Comparison of ENCODE assay signal across 14 mouse cellular contexts in genomic region chr1:180458680-180459079, GRCm38 (mm10). TPM values are rescaled to one million over a fixed set of nuclear protein-coding genes. Genes with fewer than 3 reads are reported as not detected.
A peak's percentile ranks its signal among the peaks of the same experiment; 100 is the strongest.
DNase-seq lines count a peak whose midpoint lies in the region; ATAC-seq and TF ChIP-seq lines count a peak whose summit lies in the region.
"Had no signal": no experiment of that assay in that cellular context is flagged by ENCODE, and none has a peak within 500 bp of the region (broad histone marks: within the 10 kb centered on the region; RNA-seq: fewer than 3 reads in every experiment).

No protein-coding gene starts in this region.

- TF ChIP-seq CTCF in hindbrain, postnatal 0 days (IDR thresholded peaks at IDR 0.05; ENCODE audit: low read depth), result no peak

- 0 out of 2 replicates have a peak overlapping the region, but pooled peaks have one; percentile 27 for H3K9ac ChIP-seq in embryonic facial prominence, embryonic 13.5 days
- H3K9ac ChIP-seq in hindbrain, postnatal 0 days (replicated peaks; ENCODE audit: low read length), result no peak overlapping the region
- H3K9ac ChIP-seq in hindbrain, embryonic 13.5 days, result no peak overlapping the region
- H3K9ac ChIP-seq: forebrain, embryonic 13.5 days; heart, embryonic 15.5 days had no signal

- H3K4me2 ChIP-seq in embryonic facial prominence, embryonic 13.5 days, result peak overlapping the region; percentile 29; the same call in 1 of the 2 replicates
- H3K4me2 ChIP-seq in hindbrain, postnatal 0 days (ENCODE audit: low read depth, low read length), result 0 out of 2 replicates have a peak overlapping the region, but pooled peaks have one; percentile 5
- no peak overlapping the region for H3K4me2 ChIP-seq in hindbrain, embryonic 13.5 days
- H3K4me2 ChIP-seq: forebrain, embryonic 13.5 days; heart, embryonic 15.5 days had no signal

- H3K27ac ChIP-seq in embryonic facial prominence, embryonic 13.5 days, result no peak overlapping the region
- no peak overlapping the region for H3K27ac ChIP-seq in embryonic facial prominence, embryonic 10.5 days (replicated peaks)
- H3K27ac ChIP-seq in hindbrain, postnatal 0 days, result peak overlapping the region; percentile 60; the same call in 1 of the 2 replicates
- no peak overlapping the region for H3K27ac ChIP-seq in hindbrain, embryonic 13.5 days
- H3K27ac ChIP-seq: forebrain, embryonic 13.5 days; heart, embryonic 15.5 days; left cerebral cortex, adult 2 months had no signal

- H3K27me3 ChIP-seq in embryonic facial prominence, embryonic 13.5 days, result peaks cover 3% of the 10 kb centered on the region; the same call in 1 of the 2 replicates
- no peaks in the 10 kb centered on the region for H3K27me3 ChIP-seq in embryonic facial prominence, embryonic 10.5 days (replicated peaks; ENCODE audit: low read depth, poor library complexity, severe bottlenecking)
- H3K27me3 ChIP-seq in hindbrain, postnatal 0 days (ENCODE audit: insufficient read depth, low read length), result no peaks in the 10 kb centered on the region
- 0 out of 2 replicates have a peak, but pooled peaks cover under 1% of the 10 kb centered on the region for H3K27me3 ChIP-seq in hindbrain, embryonic 13.5 days
- H3K27me3 ChIP-seq: forebrain, embryonic 13.5 days had no signal

- H3K4me3 ChIP-seq in embryonic facial prominence, embryonic 13.5 days, result no peak overlapping the region
- H3K4me3 ChIP-seq in embryonic facial prominence, embryonic 10.5 days, result no peak overlapping the region
- no peak overlapping the region for H3K4me3 ChIP-seq in hindbrain, postnatal 0 days (ENCODE audit: low read length)
- H3K4me3 ChIP-seq in hindbrain, embryonic 13.5 days, result no peak overlapping the region
- H3K4me3 ChIP-seq: forebrain, embryonic 13.5 days; heart, embryonic 15.5 days; left cerebral cortex, adult 2 months had no signal

- no peaks in the 10 kb centered on the region for H3K9me3 ChIP-seq in embryonic facial prominence, embryonic 13.5 days
- H3K9me3 ChIP-seq in embryonic facial prominence, embryonic 10.5 days, result no peaks in the 10 kb centered on the region
- H3K9me3 ChIP-seq in hindbrain, postnatal 0 days (ENCODE audit: low read length), result no peaks in the 10 kb centered on the region
- H3K9me3 ChIP-seq in hindbrain, embryonic 13.5 days, result no peaks in the 10 kb centered on the region
- H3K9me3 ChIP-seq: forebrain, embryonic 13.5 days; heart, embryonic 15.5 days had no signal

- no peak for DNase-seq in embryonic facial prominence, embryonic 10.5 days (ENCODE audit: low spot score)
- DNase-seq in hindbrain, postnatal 0 days (ENCODE audit: low spot score), result peak; percentile 55
- peak; percentile 29 for DNase-seq in ovary, adult 18-20 months (ENCODE audit: low spot score)
- no peak for DNase-seq in ovary, postnatal 10 days (ENCODE audit: low spot score)
- DNase-seq in B cell, adult 2 months, result no peak
- DNase-seq in retina, postnatal 1 day, result no peak
- DNase-seq: right cerebral cortex, postnatal 4 days; thymus, postnatal 14 days had no signal

- ATAC-seq in embryonic facial prominence, embryonic 13.5 days (ENCODE audit: insufficient number of reproducible peaks, insufficient read depth, low FRiP score, low TSS enrichment, low read depth), result no peak
- peak; percentile 79; the same call in 1 of the 2 replicates for ATAC-seq in hindbrain, postnatal 0 days
- no peak for ATAC-seq in hindbrain, embryonic 13.5 days (ENCODE audit: low FRiP score)
- ATAC-seq: forebrain, embryonic 13.5 days; intestine, postnatal 0 days had no signal

- no peaks in the 10 kb centered on the region for H3K36me3 ChIP-seq in embryonic facial prominence, embryonic 13.5 days
- H3K36me3 ChIP-seq in embryonic facial prominence, embryonic 10.5 days (replicated peaks), result no peaks in the 10 kb centered on the region
- no peaks in the 10 kb centered on the region for H3K36me3 ChIP-seq in hindbrain, postnatal 0 days (ENCODE audit: insufficient read depth, low read length)
- H3K36me3 ChIP-seq in hindbrain, embryonic 13.5 days, result no peaks in the 10 kb centered on the region
- H3K36me3 ChIP-seq: heart, embryonic 15.5 days had no signal

- 67% methylated on average over 3 of the region's 3 CpGs for WGBS in embryonic facial prominence, embryonic 13.5 days
- WGBS in embryonic facial prominence, embryonic 10.5 days, result 62% methylated on average over 3 of the region's 3 CpGs
- WGBS in hindbrain, postnatal 0 days, result 39% methylated on average over 3 of the region's 3 CpGs
- 65% methylated on average over 3 of the region's 3 CpGs for WGBS in hindbrain, embryonic 13.5 days

- peaks cover 33% of the 10 kb centered on the region for H3K4me1 ChIP-seq in embryonic facial prominence, embryonic 13.5 days
- peaks cover 37% of the 10 kb centered on the region for H3K4me1 ChIP-seq in embryonic facial prominence, embryonic 10.5 days
- H3K4me1 ChIP-seq in hindbrain, postnatal 0 days (ENCODE audit: insufficient read depth, low read length), result peaks cover 26% of the 10 kb centered on the region
- H3K4me1 ChIP-seq in hindbrain, embryonic 13.5 days (replicated peaks), result peaks cover 30% of the 10 kb centered on the region

RNA-seq across cellular contexts. Expression of gene Stum, which starts 24.6 kb away (rescaled TPM):
- 0.31 and 1.9 TPM in 2 replicates for polyA plus RNA-seq in embryonic facial prominence, embryonic 13.5 days (2015; fragmentation: Nextera tagmentation; extraction: Ambion mirVana)
- polyA plus RNA-seq in embryonic facial prominence, embryonic 10.5 days (2016; fragmentation: Nextera tagmentation; extraction: Ambion mirVana), result 1.1 and 3.5 TPM in 2 replicates
- 105 and 114 TPM in 2 replicates for total RNA-seq in hindbrain, postnatal 0 days (2014; rRNA removed)
- polyA plus RNA-seq in hindbrain, postnatal 0 days (2015; fragmentation: Nextera tagmentation; extraction: Ambion mirVana), result 19.9 and 20.6 TPM in 2 replicates
- 4.3 and 5.1 TPM in 2 replicates for polyA plus RNA-seq in hindbrain, embryonic 13.5 days (2015; fragmentation: Nextera tagmentation; extraction: Ambion mirVana)

Comparison
In these comparisons a context has a peak if more than half of its experiments do, and no peak if none do; other contexts are left out.
1. DNase-seq: peak in hindbrain, postnatal 0 days (single experiment) and ovary, adult 18-20 months (single experiment); none in embryonic facial prominence, embryonic 10.5 days (single experiment), ovary, postnatal 10 days (single experiment), B cell, adult 2 months (0 of 2) and retina, postnatal 1 day (single experiment).